Mouse (Mus musculus): ENCODE results near the gene D11Wsu47e.

GRCm38 (mm10) chr11:113680954-113681353, 3.3 kb upstream of the D11Wsu47e start:
- no peak for TF ChIP-seq CTCF (IDR thresholded peaks at IDR 0.05)
- TF ChIP-seq EP300 (IDR thresholded peaks at IDR 0.05): no peak
